Mouse (Mus musculus) kidney, adult 18-20 months (tissue): ENCODE measurements at regions not wholly inside any gene's neighbourhood (a gene's known extent, or its start where the extent isn't known, plus 50 kb on each side); places are given as distances from the start of the nearest gene placed in this dataset.

Source experiments
- DNase-seq: peaks from one replicate; pipeline ENCODE4 v3.0.0; 2021

DNA sequence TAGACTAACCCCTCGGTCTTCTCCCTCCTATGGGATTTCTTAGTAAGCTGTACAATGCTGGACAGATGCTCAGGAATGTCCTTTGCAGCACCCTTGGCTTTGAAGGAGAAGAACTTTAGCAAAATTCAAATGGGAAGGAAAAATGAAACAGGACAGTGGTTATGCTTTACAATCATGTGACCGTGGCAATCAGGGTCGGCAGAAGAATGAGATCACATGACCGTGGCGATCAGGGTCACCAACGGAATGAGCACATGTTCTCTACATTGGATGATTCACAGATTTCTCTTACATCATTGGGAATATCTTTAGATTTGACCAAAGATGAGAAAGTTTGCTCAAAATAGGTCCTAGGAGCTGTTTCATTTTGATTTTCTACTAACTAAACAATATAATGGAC lies 108.7 kb upstream of the Sgcd start:
- no peak for DNase-seq

- peak; percentile 2 for DNase-seq
These were observed 78.3 kb upstream of the Sgcd start for GRCm38 (mm10) chr11:48067072-48067471.

GRCm38 (mm10) chr11:48063719-48064118 lies 75.0 kb upstream of the Sgcd start:
- DNase-seq: no peak

- DNase-seq: no peak
These were observed 72.7 kb upstream of the Sgcd start for GRCm38 (mm10) chr11:48061501-48061900.

- no peak for DNase-seq
These were observed 62.5 kb upstream of the Sgcd start for GRCm38 (mm10) chr11:48051156-48051866.

DNA sequence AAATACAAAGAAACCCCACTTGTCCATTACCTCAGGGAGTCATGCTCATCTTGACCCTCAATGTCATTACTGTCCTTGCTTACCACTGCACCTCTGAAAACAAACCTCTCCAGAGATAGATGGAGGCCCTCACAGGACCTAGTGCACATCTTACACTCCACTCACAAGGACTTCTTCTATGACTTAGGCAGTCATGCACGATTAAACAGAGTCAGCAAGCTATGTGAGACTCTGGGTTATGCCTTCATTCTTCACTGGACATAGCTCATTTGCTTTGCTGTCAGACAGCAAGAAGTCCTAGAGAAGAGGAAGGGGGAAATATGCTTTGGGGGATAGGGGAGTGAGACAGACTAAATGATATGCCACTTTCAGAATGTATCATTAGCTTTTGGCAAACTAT lies 59.5 kb upstream of the Sgcd start:
- DNase-seq: no peak
